Mouse (Mus musculus) small intestine, adult 2 months (tissue): Measurements from ENCODE around the gene Ahsa1.

Experiments used
- CTCF ChIP-seq: fragments of 200-500 bp; IDR thresholded peaks from 2 replicates; pipeline ENCODE4 v1.5.1; 2012; ENCODE audit warnings: low read depth, mild to moderate bottlenecking, control low read depth, inconsistent platforms, low read length, moderate library complexity, mixed read lengths; ENCODE audit not compliant: insufficient replicate concordance, insufficient read length; ENCODE audit errors: extremely low read depth
- POLR2A ChIP-seq: fragments of 200-500 bp; IDR thresholded peaks from 2 replicates; pipeline ENCODE4 v1.6.1; 2012; ENCODE audit warnings: low read depth, mild to moderate bottlenecking, control low read depth, inconsistent platforms, low read length, moderate library complexity

DNA sequence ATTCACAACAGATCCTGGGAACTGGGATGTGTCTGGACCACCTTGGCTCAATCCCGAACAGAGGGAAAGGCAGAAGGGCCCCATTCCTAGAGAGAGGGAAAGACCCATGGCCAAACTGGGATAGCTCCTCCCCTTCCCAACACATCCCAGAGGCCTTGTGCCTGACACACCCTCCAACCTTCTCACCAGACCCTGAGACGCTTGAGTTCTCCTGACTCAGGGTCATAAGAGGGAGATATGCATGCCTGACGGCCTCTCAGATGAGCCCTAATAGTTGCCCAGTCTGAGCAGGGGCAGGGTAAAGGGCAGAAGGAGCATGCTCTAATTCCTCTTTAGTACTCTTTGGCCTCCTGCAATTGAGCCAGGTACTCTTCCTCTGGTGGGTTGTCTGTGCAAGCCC lies 13.1 kb downstream of the Ahsa1 start:
- TF ChIP-seq CTCF (no peak), POLR2A (no peak)
